Mouse (Mus musculus) T-helper 2 cell (primary cell): ENCODE results near the gene Nat8f3.
"Not testable (repeated sequence)": the region's sequence is repeated elsewhere in the genome, so short reads cannot be mapped to it uniquely, and the experiment has no call there.

ENCODE experiments used
- in situ Hi-C: fragments of 300-600 bp; cut with MboI, MseI; formaldehyde crosslinking; loops from one replicate; pipeline ENCODE4 v1.15.1; 2025; ENCODE audit warnings: high pct_unique_total_duplicates

Gene Nat8f3

DNA sequence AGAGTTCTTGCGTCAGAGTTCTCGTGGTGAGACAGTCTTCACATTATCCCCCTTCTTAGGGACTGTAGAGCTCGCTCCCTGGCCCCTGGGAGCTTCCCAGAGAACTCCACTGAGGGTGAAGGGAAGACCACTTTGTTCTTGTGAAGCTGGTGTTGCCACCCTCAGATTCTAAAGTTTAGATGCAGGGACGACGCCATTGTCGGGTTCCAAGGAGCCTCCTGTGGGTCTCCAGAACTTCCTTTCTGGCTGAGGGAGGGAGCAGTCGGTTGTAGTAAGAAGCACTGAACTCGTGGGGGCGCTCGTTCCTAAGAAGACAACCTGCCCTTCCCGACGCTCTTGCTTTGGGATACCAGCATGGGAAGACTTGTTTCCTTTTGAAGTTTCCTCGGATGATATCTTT is at the start of gene Nat8f3:
Gene Nat8f3, minus strand, starts transcription at position 223 of the 400 bp plus-strand sequence.
- in situ Hi-C loops: not testable (repeated sequence)

GRCm38 (mm10) chr6:85813339-85813738 is 47.8 kb upstream of the Nat8f3 start:
- in situ Hi-C loops: no loop called here

GRCm38 (mm10) chr6:85810942-85811537 is 45.5 kb upstream of the Nat8f3 start:
- in situ Hi-C loops: not testable (repeated sequence)

DNA sequence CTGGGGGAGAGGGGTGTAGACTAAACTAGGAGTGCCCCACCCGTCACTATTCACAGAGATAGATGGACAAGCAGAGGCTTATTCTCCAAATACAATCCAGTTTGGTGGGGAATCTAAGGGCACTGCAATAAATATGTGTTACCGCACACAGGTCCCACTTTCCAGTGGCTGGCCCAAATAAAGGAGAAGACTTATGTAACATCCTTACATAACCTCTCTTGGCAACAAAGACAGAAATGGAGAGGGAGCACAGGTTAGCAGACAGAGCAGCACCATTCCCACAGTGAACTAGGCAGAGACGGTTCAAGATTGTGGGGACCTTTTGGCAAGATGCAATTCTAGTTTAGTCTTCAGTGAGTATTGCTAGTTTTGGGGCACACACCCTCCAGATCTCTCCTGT is 45.0 kb upstream of the Nat8f3 start:
- in situ Hi-C loops: not testable (repeated sequence)

DNA sequence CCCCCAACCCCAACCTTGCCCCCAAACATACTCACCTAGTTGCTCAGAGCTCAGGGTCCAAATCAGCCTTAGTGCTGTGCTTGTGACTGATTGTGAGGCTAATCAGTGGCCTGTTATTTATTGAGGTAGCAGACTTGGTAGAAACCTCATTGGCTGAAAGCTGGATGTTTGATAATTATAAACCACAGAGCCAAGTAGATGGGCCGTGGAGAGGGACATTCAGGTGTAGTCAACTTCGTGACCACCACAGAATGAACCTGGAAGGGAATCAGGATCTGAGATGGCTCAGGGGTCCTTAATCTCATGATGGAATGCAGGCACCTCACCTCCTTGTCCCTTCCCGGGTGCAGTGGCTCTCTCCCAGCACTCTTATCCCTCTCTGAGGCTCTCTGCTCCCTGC is 44.2 kb upstream of the Nat8f3 start:
- in situ Hi-C loops: loop anchor here (5.0 kb wide), 1 partner anchor 47 kb away; no protein-coding TSS in a partner anchor

GRCm38 (mm10) chr6:85803180-85803579 is 37.6 kb upstream of the Nat8f3 start:
- in situ Hi-C loops: loop anchor here (5.0 kb wide), 1 partner anchor 101 kb away; no protein-coding TSS in a partner anchor

- in situ Hi-C loops: loop anchor here (5.0 kb wide), 1 partner anchor 44 kb away; no protein-coding TSS in a partner anchor
Measured at GRCm38 (mm10) chr6:85763127-85764070, 2.2 kb downstream of the Nat8f3 start.

DNA sequence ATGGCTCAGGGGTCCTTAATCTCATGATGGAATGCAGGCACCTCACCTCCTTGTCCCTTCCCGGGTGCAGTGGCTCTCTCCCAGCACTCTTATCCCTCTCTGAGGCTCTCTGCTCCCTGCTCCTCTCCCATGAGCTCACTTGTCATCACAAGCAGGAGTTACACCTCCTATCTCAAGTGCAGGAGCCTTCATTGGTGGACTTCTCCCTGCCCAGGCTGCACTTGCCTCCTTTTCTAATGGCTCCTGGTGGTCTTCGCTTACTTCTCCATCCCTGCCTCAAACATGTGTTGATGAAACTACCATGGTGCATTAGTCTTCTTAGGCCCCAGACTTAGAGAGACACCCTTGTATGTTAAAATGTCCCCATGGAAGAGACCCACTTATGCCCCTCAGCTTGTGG is 2.9 kb downstream of the Nat8f3 start:
- in situ Hi-C loops: loop anchor here (5.0 kb wide), 1 partner anchor 45 kb away; no protein-coding TSS in a partner anchor

- in situ Hi-C loops: loop anchor here (5.0 kb wide), 1 partner anchor 53 kb away; no protein-coding TSS in a partner anchor
Measured at GRCm38 (mm10) chr6:85755705-85756249, 9.8 kb downstream of the Nat8f3 start.

GRCm38 (mm10) chr6:85713105-85713504 is 52.4 kb downstream of the Nat8f3 start, which contains the start of gene Nat8f7:
TSS of gene Nat8f7 (minus strand) at chr6:85713205.
- in situ Hi-C loops: not testable (repeated sequence)

- in situ Hi-C loops: not testable (repeated sequence)
Measured at GRCm38 (mm10) chr6:85709607-85710006, 55.9 kb downstream of the Nat8f3 start.

- in situ Hi-C loops: not testable (repeated sequence)
Measured at GRCm38 (mm10) chr6:85709206-85709605, 56.3 kb downstream of the Nat8f3 start.

DNA sequence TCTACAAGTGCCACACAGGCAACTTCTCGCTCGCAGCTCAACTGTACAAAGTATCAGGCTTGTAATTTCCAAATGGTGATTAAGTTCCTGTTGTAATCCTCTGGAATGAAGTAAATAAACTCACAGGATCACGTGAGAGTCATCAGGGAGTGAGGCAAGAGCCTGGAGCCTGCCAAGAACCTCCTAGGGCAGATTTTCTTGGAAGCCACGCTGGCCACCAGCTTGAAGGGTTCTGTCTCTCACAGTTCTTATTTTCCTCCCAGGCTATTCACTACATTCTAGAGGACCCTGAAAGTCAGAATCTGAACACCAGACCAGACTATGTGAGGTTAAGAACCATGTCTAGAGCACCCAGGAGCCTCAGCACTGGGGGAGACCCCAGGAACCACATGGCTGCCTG is 63.6 kb downstream of the Nat8f3 start:
- in situ Hi-C loops: loop anchor here (5.0 kb wide), 2 partner anchors 55 to 100 kb away; no protein-coding TSS in a partner anchor
